Mouse (Mus musculus): ENCODE measurements around the gene Pitpnb. TPM values are rescaled to one million over a fixed set of nuclear protein-coding genes. Genes with fewer than 3 reads are reported as not detected.

Pitpnb gene
- total RNA-seq (2023) = 36.4 and 36.7 TPM in 2 replicates

GRCm38 (mm10) chr5:111330417-111331098 is at the start of gene Pitpnb:
Pitpnb (plus strand) TSS chr5:111330763.

GRCm38 (mm10) chr5:111416591-111417374 is 86.2 kb downstream of the Pitpnb start, which contains the start of gene Mn1:
Mn1 (plus strand) TSS chr5:111417362.

Other genes starting within 250 kb of the Pitpnb start
- 0.07 TPM in 1 of 2 replicates, not detected in the other for gene Mn1, start 86.6 kb downstream of the Pitpnb start, total RNA-seq (2023)

All from neutrophil, adult 65 days (primary cell).